Mouse (Mus musculus): ENCODE results near the gene Usp46. TPM values are rescaled to one million over a fixed set of nuclear protein-coding genes. Genes with fewer than 3 reads are reported as not detected.
"Not testable (repeated sequence)": the region's sequence is repeated elsewhere in the genome, so short reads cannot be mapped to it uniquely, and the experiment has no call there.

Usp46 gene
- polyA plus RNA-seq, 1 experiment from 2014 or later: 38.4 TPM

DNA sequence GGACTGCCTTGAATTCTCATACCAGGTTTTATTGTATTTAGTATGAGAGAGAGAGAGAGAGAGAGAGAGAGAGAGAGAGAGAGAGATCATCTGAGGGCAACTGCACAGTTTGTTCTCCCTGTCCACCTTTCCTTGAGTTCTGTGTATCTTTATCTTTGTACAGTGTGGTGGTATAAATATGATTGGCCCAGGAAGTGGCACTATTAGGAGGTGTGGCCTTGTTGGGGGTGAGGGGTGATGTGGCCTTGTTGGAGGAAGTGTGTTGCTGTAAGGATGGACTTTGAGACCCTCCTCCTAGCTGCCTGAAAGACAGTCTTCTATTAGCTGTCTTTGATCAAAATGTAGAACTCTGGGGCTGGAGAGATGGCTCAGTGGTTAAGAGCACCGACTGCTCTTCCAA, 10.2 kb upstream of the Usp46 start:
- WGBS: 93% methylated on average over 1 of the region's 1 CpGs
- H3K4me1 ChIP-seq (replicated peaks; ENCODE audit: control insufficient read depth, insufficient read depth, low read length): no peaks in the 10 kb centered on the region
- no peak overlapping the region for H3K4me2 ChIP-seq (replicated peaks; ENCODE audit: low read depth, low read length)
- no peak overlapping the region for H3K27ac ChIP-seq (ENCODE audit: low read depth, low read length)
- H3K36me3 ChIP-seq (ENCODE audit: control insufficient read depth, insufficient read depth, low read length): no peaks in the 10 kb centered on the region
- no peak overlapping the region for H3K9ac ChIP-seq (ENCODE audit: low read depth, low read length)
- ATAC-seq (ENCODE audit: low FRiP score): no peak
- no peak overlapping the region for H3K4me3 ChIP-seq (ENCODE audit: low read depth, low read length)
- H3K27me3 ChIP-seq (ENCODE audit: control insufficient read depth, insufficient read depth, low read length): no peaks in the 10 kb centered on the region; the same call in 1 of the 2 replicates
- DNase-seq (ENCODE audit: low spot score): no peak
- H3K9me3 ChIP-seq (ENCODE audit: control insufficient read depth, low read length): no peaks in the 10 kb centered on the region

DNA sequence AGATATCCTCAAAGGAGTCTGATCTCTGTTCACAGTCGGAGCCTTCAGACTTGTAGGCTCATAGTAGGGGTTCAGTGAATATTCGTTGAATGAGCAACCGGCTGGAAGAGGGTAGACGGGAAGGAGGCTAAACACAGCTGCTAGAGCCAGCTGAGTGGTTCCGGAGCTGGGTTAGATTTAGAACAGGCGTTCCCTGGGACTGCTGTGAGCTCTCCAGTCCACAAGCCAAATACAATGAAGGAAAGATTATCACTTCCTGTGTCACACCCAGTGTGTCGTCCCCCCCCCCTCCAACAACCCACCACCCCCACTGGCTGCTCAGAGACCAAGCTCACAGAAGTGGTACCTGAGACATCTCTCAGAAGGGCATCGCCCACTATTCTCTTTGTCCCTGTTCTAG, 9.7 kb upstream of the Usp46 start:
- DNase-seq (ENCODE audit: low spot score) (no peak), ATAC-seq (ENCODE audit: low FRiP score) (no peak)
- H3K4me1 ChIP-seq (replicated peaks; ENCODE audit: control insufficient read depth, insufficient read depth, low read length): no peaks in the 10 kb centered on the region
- no peak overlapping the region for H3K27ac ChIP-seq (ENCODE audit: low read depth, low read length)
- no peak overlapping the region for H3K4me2 ChIP-seq (replicated peaks; ENCODE audit: low read depth, low read length)
- no peaks in the 10 kb centered on the region for H3K9me3 ChIP-seq (ENCODE audit: control insufficient read depth, low read length)
- no peak overlapping the region for H3K9ac ChIP-seq (ENCODE audit: low read depth, low read length)
- H3K4me3 ChIP-seq (ENCODE audit: low read depth, low read length): no peak overlapping the region
- WGBS: 34% methylated on average over 8 of the region's 8 CpGs
- no peaks in the 10 kb centered on the region for H3K36me3 ChIP-seq (ENCODE audit: control insufficient read depth, insufficient read depth, low read length)
- H3K27me3 ChIP-seq (ENCODE audit: control insufficient read depth, insufficient read depth, low read length): no peaks in the 10 kb centered on the region; the same call in 1 of the 2 replicates

DNA sequence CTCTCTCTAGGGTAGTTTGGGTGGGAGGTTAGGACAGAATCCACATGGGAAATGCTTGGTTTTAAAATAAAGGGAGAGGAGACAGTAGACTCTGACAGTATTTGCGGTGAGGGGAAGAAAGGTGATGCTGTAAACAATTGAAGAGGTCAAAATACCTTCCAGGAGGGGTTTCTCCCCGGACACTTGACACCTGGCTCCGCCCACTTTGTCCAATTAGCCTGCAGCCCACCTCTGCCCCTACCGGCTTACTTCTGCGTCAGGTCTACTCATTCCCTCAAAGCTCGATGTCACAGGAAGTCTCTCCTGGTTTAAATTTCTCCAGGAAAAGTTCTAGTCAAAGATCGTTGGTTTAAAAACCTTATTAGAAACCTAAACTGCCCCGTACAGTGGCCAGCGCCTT, 8.5 kb upstream of the Usp46 start:
- Histone ChIP-seq H3K4me3 (ENCODE audit: low read depth, low read length) (no peak overlapping the region), H3K27ac (ENCODE audit: low read depth, low read length) (no peak overlapping the region), H3K4me1 (replicated peaks; ENCODE audit: control insufficient read depth, insufficient read depth, low read length) (no peaks in the 10 kb centered on the region), H3K9ac (ENCODE audit: low read depth, low read length) (no peak overlapping the region), H3K36me3 (ENCODE audit: control insufficient read depth, insufficient read depth, low read length) (no peaks in the 10 kb centered on the region), H3K27me3 (ENCODE audit: control insufficient read depth, insufficient read depth, low read length) (no peaks in the 10 kb centered on the region; the same call in 1 of the 2 replicates), H3K9me3 (ENCODE audit: control insufficient read depth, low read length) (no peaks in the 10 kb centered on the region), H3K4me2 (replicated peaks; ENCODE audit: low read depth, low read length) (no peak overlapping the region)
- WGBS: 4% methylated on average over 9 of the region's 9 CpGs
- no peak for ATAC-seq (ENCODE audit: low FRiP score)
- DNase-seq (ENCODE audit: low spot score): no peak

DNA sequence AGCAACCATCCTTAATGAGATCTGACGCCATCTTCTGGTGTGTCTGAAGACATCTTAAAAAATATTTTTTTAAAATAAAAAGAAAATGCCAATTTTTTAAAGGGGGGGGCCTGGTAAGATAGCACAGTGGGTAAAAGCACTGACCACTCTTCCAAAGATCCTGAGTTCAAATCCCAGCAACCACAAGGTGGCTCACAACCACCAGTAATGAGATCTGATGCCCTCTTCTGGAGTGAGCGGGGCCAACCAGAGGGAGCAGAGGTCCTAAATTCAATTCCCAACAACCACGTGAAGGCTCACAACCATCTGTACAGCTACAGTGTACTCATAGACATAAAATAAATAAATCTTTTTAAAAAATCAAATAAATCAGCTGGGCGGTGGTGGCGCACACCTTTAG, 2.3 kb upstream of the Usp46 start:
- H3K9ac ChIP-seq (ENCODE audit: low read depth, low read length); H3K27me3 ChIP-seq (ENCODE audit: control insufficient read depth, insufficient read depth, low read length); H3K4me3 ChIP-seq (ENCODE audit: low read depth, low read length); ATAC-seq (ENCODE audit: low FRiP score); H3K4me1 ChIP-seq (replicated peaks; ENCODE audit: control insufficient read depth, insufficient read depth, low read length); H3K27ac ChIP-seq (ENCODE audit: low read depth, low read length); DNase-seq (ENCODE audit: low spot score); H3K9me3 ChIP-seq (ENCODE audit: control insufficient read depth, low read length); H3K4me2 ChIP-seq (replicated peaks; ENCODE audit: low read depth, low read length); H3K36me3 ChIP-seq (ENCODE audit: control insufficient read depth, insufficient read depth, low read length): not testable (repeated sequence)
- WGBS: 90% methylated on average over 5 of the region's 5 CpGs

DNA sequence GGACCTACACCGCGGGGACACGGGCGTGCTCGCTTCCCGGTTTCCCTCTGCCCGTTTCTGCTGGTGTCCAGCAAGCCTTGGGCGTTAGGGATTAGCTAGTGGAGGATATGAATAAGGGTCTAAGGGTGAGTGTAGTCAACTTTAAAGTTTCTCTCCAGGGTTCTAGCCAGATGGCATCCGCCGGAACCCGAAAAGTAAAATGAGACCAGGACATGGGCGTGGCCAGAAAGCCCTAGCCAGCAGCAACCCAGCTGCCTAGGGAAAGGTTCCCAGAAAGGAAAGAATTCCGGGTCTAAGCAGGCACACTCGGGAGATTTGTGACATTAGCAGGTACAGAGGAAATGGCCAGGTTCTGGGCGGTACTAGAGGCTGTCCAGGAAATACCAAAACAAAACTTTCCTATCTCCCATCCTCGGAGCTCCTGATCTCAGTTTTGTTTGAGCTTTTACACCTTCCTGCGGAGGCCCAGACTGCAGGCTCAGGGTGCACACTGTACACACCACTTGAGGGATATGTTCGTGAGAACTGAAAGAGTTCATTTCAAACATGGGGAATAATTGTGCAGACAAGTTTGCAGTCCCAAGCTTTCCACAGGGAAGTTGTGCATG, 587 bp upstream of the Usp46 start:
- Histone ChIP-seq H3K4me1 (replicated peaks; ENCODE audit: control insufficient read depth, insufficient read depth, low read length) (peaks cover 10% of the 10 kb centered on the region), H3K27me3 (ENCODE audit: control insufficient read depth, insufficient read depth, low read length) (no peaks in the 10 kb centered on the region), H3K36me3 (ENCODE audit: control insufficient read depth, insufficient read depth, low read length) (no peaks in the 10 kb centered on the region), H3K4me3 (ENCODE audit: low read depth, low read length) (peak overlapping the region; percentile 83), H3K4me2 (replicated peaks; ENCODE audit: low read depth, low read length) (peak overlapping the region; percentile 84), H3K9ac (ENCODE audit: low read depth, low read length) (peak overlapping the region; percentile 95), H3K27ac (ENCODE audit: low read depth, low read length) (peak overlapping the region; percentile 91), H3K9me3 (ENCODE audit: control insufficient read depth, low read length) (no peaks in the 10 kb centered on the region)
- ATAC-seq (ENCODE audit: low FRiP score) (peak; percentile 71; the same call in 1 of the 2 replicates), DNase-seq (ENCODE audit: low spot score) (peak; percentile 78)
- WGBS: 2% methylated on average over 18 of the region's 18 CpGs

DNA sequence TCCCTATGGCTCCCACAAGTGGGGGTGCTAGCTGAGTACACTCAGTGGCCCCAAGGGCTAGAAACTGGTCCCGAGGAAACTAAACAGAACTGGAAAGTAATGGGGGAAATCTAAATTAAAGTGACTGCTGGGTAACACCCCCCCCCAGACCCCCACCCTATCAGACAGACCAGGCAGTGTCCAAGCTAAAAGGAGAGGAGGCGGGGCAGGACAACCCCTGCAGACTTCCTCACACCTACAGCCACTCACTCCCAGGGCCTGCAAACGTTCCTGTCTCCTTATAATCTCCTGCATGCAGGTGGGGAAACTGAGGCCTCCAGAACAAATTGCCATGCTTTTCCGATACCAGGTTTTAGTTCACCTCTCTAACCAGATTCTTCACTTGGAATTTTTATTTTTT, 885 bp downstream of the Usp46 start:
- peak overlapping the region; percentile 84 for H3K4me2 ChIP-seq (replicated peaks; ENCODE audit: low read depth, low read length)
- no peak for ATAC-seq (ENCODE audit: low FRiP score)
- DNase-seq (ENCODE audit: low spot score): no peak
- peak overlapping the region; percentile 95 for H3K9ac ChIP-seq (ENCODE audit: low read depth, low read length)
- H3K4me3 ChIP-seq (ENCODE audit: low read depth, low read length): peak overlapping the region; percentile 83
- peaks cover 10% of the 10 kb centered on the region for H3K4me1 ChIP-seq (replicated peaks; ENCODE audit: control insufficient read depth, insufficient read depth, low read length)
- no peaks in the 10 kb centered on the region for H3K36me3 ChIP-seq (ENCODE audit: control insufficient read depth, insufficient read depth, low read length)
- peak overlapping the region; percentile 91; the same call in 1 of the 2 replicates for H3K27ac ChIP-seq (ENCODE audit: low read depth, low read length)
- WGBS: 16% methylated on average over 4 of the region's 4 CpGs
- no peaks in the 10 kb centered on the region for H3K27me3 ChIP-seq (ENCODE audit: control insufficient read depth, insufficient read depth, low read length)
- no peaks in the 10 kb centered on the region for H3K9me3 ChIP-seq (ENCODE audit: control insufficient read depth, low read length)

DNA sequence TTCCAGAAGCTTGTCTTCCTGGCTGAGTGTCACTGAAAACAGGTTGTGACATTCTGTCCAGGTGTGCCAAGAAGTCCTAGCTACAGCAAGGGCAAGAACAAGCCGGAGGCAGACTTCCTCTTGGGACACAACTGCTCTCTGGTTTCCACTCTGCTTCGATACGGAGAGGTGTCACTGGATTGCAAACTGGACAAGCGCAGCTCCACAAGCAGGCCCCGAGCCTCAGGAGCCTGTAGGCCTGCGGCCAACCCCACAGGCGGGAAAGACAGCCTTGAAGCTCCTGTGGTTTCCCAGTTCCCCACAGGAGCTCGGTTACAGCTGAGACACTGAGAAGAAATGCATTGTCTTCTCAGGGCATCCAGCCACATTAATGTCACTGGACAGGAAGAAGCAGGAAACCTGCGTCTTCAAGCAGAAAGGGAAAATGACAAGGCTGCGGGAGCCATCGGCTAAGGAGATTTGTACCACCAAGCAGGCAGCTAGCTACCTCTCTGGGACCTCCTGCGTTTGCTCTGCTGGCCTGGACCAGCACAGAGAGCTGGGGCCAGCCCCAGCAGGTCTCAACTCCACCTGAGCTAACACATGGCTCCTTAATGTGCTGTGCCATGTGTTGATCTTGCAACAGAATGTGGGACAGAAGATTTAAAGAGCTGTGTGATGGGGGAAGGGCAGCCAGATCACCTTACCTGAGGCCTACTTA, 1.7 kb downstream of the Usp46 start:
- H3K36me3 ChIP-seq (ENCODE audit: control insufficient read depth, insufficient read depth, low read length): no peaks in the 10 kb centered on the region
- 42% methylated on average over 12 of the region's 12 CpGs for WGBS
- peak; percentile 23 for DNase-seq (ENCODE audit: low spot score)
- H3K9me3 ChIP-seq (ENCODE audit: control insufficient read depth, low read length): no peaks in the 10 kb centered on the region
- H3K27ac ChIP-seq (ENCODE audit: low read depth, low read length): peak overlapping the region; percentile 54
- H3K4me2 ChIP-seq (replicated peaks; ENCODE audit: low read depth, low read length): peak overlapping the region; percentile 84
- no peak overlapping the region for H3K9ac ChIP-seq (ENCODE audit: low read depth, low read length)
- no peak for ATAC-seq (ENCODE audit: low FRiP score)
- peak overlapping the region; percentile 14; the same call in 1 of the 2 replicates for H3K4me3 ChIP-seq (ENCODE audit: low read depth, low read length)
- H3K27me3 ChIP-seq (ENCODE audit: control insufficient read depth, insufficient read depth, low read length): no peaks in the 10 kb centered on the region
- peaks cover 10% of the 10 kb centered on the region for H3K4me1 ChIP-seq (replicated peaks; ENCODE audit: control insufficient read depth, insufficient read depth, low read length)

DNA sequence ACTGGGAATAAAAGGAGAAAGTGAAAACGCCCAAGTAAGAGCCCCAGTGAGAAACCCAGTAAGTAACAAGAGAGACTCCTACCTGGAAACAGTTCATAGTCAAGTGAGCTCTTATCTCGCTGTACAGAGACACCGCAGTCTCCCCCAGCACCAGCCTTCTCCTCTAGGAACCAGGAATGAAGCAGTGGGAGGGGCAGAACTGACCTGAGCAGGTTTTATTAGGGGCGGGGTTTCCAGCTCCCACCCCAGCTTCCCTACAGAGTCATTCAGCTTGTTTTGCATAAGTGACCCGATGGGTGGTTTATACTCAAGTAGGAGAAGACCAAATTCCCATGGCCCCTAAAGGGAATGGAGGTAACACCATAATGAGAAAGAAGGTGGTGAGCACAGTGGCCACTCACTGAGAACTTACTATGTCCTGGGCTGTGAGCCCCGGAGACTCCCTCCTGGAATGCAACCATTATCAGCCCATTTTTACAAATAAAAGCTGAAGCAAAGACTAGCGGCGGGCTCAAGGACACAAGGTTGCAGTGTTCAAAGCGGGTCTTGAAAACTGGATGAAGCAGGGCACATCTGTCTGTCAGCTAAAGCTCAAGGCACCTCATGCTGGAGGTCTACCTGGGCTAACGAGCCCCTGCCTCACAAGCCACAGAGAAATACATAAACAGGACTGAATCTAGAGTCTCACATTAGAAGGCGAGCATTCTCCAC, 2.5 kb downstream of the Usp46 start:
- no peak overlapping the region for H3K9ac ChIP-seq (ENCODE audit: low read depth, low read length)
- 45% methylated on average over 11 of the region's 11 CpGs for WGBS
- ATAC-seq (ENCODE audit: low FRiP score) (no peak), DNase-seq (ENCODE audit: low spot score) (no peak)
- no peak overlapping the region for H3K4me3 ChIP-seq (ENCODE audit: low read depth, low read length)
- no peaks in the 10 kb centered on the region for H3K36me3 ChIP-seq (ENCODE audit: control insufficient read depth, insufficient read depth, low read length)
- no peak overlapping the region for H3K27ac ChIP-seq (ENCODE audit: low read depth, low read length)
- H3K4me1 ChIP-seq (replicated peaks; ENCODE audit: control insufficient read depth, insufficient read depth, low read length): peaks cover 10% of the 10 kb centered on the region
- H3K4me2 ChIP-seq (replicated peaks; ENCODE audit: low read depth, low read length): no peak overlapping the region; the same call in 1 of the 2 replicates
- no peaks in the 10 kb centered on the region for H3K27me3 ChIP-seq (ENCODE audit: control insufficient read depth, insufficient read depth, low read length)
- no peaks in the 10 kb centered on the region for H3K9me3 ChIP-seq (ENCODE audit: control insufficient read depth, low read length)
